Mouse (Mus musculus): ENCODE data around the gene Cyb5r1. TPM values are rescaled to one million over a fixed set of nuclear protein-coding genes. Genes with fewer than 3 reads are reported as not detected.

The Cyb5r1 gene
- 29.9 and 31.5 TPM in 2 replicates for polyA plus RNA-seq (2014; fragmentation: Nextera tagmentation; extraction: Ambion mirVana)

DNA sequence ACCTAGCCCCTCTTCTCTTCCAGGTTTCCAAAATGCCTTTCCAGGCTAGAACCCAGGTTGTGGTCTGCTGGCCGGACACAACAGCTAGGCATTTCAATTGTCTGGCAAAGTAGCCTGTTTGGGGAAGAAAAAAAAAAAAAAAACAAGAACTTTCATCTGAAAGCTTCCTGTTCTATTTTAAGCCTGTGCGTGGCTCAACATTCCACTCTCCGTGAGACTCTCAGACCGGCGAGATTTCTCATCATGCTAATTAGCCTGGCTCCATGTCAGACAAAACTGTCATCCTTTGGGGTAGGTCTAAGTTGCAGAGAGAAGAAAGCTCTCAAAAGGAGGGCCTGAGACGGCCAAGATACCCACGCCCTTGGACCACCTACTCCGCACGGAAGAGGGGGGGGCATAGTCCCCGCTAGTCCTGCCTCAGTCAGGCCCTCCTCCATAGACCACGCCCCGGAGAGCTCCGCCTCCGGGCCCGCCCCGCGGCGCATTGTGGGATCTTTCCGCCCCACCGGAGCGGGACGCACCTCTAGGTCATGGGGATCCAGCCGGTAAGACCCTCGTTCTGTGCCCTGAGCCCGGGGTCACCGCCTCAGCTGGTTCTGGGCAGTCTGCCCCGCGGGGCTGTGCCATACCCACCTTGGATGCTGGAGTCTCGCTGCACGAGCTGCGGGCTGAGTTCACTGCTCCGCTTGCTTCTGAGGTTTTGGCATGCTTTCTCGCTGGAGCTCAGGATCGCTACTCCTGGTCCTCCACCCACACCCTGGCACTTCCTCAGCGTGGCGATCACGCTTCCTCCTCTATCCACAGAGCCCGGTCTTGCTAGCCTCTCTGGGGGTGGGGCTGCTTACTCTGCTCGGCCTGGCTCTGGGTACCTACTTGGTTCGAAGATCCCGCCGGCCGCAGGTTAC, at the start of gene Cyb5r1:
Gene Cyb5r1 (plus strand): TSS at position 51 of the 905 bp plus-strand sequence.
- WGBS: under 1% methylated on average over 37 of the region's 43 CpGs
- Histone ChIP-seq H3K36me3 (ENCODE audit: control insufficient read depth, insufficient read depth, low read length) (peaks cover 29% of the 10 kb centered on the region), H3K4me3 (ENCODE audit: low read depth, low read length) (peak within 1 kb of the TSS; percentile 81), H3K9ac (ENCODE audit: low read depth, low read length) (peak within 1 kb of the TSS; percentile 78), H3K9me3 (ENCODE audit: control insufficient read depth, low read length) (no peaks in the 10 kb centered on the region), H3K4me1 (ENCODE audit: control insufficient read depth, insufficient read depth, low read length) (peaks cover 8% of the 10 kb centered on the region; the same call in 1 of the 2 replicates), H3K27me3 (replicated peaks; ENCODE audit: control insufficient read depth, insufficient read depth, low read length) (no peaks in the 10 kb centered on the region), H3K27ac (replicated peaks; ENCODE audit: low read depth, low read length) (peak within 1 kb of the TSS; percentile 72), H3K4me2 (ENCODE audit: low read depth, low read length) (peak within 1 kb of the TSS; percentile 91)
- ATAC-seq (ENCODE audit: low read depth) (peak; percentile 97), DNase-seq (ENCODE audit: low spot score) (peak; percentile 93)

DNA sequence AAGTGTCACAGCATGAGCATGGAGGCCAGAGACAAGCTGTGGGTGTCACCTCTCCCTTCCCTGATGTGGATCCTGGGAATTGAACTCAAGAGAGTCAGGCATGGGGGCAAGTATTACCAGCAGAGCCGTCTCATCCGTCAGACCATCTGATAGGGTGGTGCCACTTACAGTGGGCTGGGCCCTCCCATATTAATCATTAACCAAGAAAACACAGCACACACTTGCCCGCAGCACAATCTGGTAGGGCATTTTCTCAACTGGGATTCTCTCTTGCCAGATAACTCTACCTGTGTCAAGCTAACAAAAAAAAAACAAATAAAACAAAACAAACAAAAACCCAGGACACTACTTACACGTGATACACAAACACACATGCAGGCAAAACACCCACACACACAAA, 47.9 kb upstream of the Cyb5r1 start:
- WGBS: 85% methylated on average over 4 of the region's 4 CpGs
- no peak overlapping the region for H3K4me2 ChIP-seq (ENCODE audit: low read depth, low read length)
- ATAC-seq (ENCODE audit: low read depth) (no peak), DNase-seq (ENCODE audit: low spot score) (no peak)
- peaks cover 82% of the 10 kb centered on the region for H3K36me3 ChIP-seq (ENCODE audit: control insufficient read depth, insufficient read depth, low read length)
- peaks cover 5% of the 10 kb centered on the region for H3K4me1 ChIP-seq (ENCODE audit: control insufficient read depth, insufficient read depth, low read length)
- H3K27ac ChIP-seq (replicated peaks; ENCODE audit: low read depth, low read length): no peak overlapping the region
- no peak overlapping the region for H3K4me3 ChIP-seq (ENCODE audit: low read depth, low read length)
- no peaks in the 10 kb centered on the region for H3K9me3 ChIP-seq (ENCODE audit: control insufficient read depth, low read length)
- H3K9ac ChIP-seq (ENCODE audit: low read depth, low read length): no peak overlapping the region
- no peaks in the 10 kb centered on the region for H3K27me3 ChIP-seq (replicated peaks; ENCODE audit: control insufficient read depth, insufficient read depth, low read length)

GRCm38 (mm10) chr1:134360656-134361055, 44.7 kb upstream of the Cyb5r1 start:
- peak overlapping the region; percentile 93 for H3K9ac ChIP-seq (ENCODE audit: low read depth, low read length)
- no peak overlapping the region for H3K27ac ChIP-seq (replicated peaks; ENCODE audit: low read depth, low read length)
- peak overlapping the region; percentile 93 for H3K4me3 ChIP-seq (ENCODE audit: low read depth, low read length)
- peaks cover 6% of the 10 kb centered on the region for H3K4me1 ChIP-seq (ENCODE audit: control insufficient read depth, insufficient read depth, low read length)
- ATAC-seq (ENCODE audit: low read depth): no peak
- H3K27me3 ChIP-seq (replicated peaks; ENCODE audit: control insufficient read depth, insufficient read depth, low read length): no peaks in the 10 kb centered on the region
- H3K36me3 ChIP-seq (ENCODE audit: control insufficient read depth, insufficient read depth, low read length): peaks cover 50% of the 10 kb centered on the region
- DNase-seq (ENCODE audit: low spot score): no peak
- H3K9me3 ChIP-seq (ENCODE audit: control insufficient read depth, low read length): no peaks in the 10 kb centered on the region
- 74% methylated on average over 7 of the region's 7 CpGs for WGBS
- H3K4me2 ChIP-seq (ENCODE audit: low read depth, low read length): peak overlapping the region; percentile 92

DNA sequence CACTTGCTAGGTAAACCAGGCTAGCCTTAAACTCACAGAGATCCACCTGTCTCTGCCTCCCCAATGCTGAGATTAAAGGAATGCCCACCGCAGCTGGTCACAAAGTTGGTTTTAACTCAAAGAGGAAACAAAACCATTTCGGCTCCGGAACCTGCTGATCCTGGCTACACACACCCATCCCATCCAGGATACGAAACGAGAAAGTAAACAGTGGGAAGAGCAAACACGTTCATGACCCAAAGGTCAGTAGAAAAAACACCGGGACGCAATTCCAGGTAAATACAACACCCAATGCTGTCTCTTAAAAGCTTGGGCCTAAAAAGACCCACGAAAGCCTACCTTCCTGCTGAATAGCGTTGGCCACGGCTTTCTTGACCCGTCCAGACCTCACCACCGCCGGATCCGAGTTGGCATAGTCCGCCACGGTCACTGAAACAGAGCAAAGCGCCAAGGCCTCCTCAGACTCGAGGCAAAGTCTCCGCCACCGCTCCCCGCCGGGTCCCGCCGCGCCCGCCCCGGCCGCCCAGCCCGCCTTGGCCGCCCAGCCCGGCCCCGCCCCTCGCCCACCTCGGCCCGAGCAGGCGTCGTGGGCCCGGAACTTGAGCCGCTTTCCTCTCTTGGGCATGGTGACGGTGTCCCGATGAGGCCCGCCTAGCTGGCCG, 44.0 kb upstream of the Cyb5r1 start:
- peak overlapping the region; percentile 92 for H3K4me2 ChIP-seq (ENCODE audit: low read depth, low read length)
- 3% methylated on average over 29 of the region's 44 CpGs for WGBS
- H3K9ac ChIP-seq (ENCODE audit: low read depth, low read length): peak overlapping the region; percentile 93
- H3K4me1 ChIP-seq (ENCODE audit: control insufficient read depth, insufficient read depth, low read length): peaks cover 6% of the 10 kb centered on the region
- ATAC-seq (ENCODE audit: low read depth) (peak; percentile 83), DNase-seq (ENCODE audit: low spot score) (no peak)
- H3K27ac ChIP-seq (replicated peaks; ENCODE audit: low read depth, low read length): peak overlapping the region; percentile 78
- H3K9me3 ChIP-seq (ENCODE audit: control insufficient read depth, low read length): no peaks in the 10 kb centered on the region
- no peaks in the 10 kb centered on the region for H3K27me3 ChIP-seq (replicated peaks; ENCODE audit: control insufficient read depth, insufficient read depth, low read length)
- peaks cover 43% of the 10 kb centered on the region for H3K36me3 ChIP-seq (ENCODE audit: control insufficient read depth, insufficient read depth, low read length)
- H3K4me3 ChIP-seq (ENCODE audit: low read depth, low read length): peak overlapping the region; percentile 93

DNA sequence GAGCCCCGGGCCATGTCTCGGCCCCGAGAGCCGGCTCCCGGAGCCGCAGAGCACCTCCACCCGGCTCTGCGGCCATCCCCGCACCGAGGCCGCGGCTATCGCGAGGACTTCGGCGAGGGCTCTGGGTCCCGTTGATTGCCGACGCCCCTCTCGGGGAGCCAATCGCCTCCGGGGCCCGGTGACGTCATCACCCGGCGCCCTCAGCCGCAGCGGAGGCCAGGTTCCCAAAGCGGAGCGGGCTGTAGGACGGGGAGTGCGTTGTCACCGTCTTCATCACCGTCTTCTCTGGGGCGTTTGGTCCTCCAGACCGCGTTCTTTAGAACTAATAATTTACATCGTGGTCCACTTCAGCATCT, 43.5 kb upstream of the Cyb5r1 start, which contains the start of gene Tmem183a:
Gene Tmem183a (minus strand): TSS at position 123 of the 356 bp plus-strand sequence.
- peak within 1 kb of the TSS; percentile 93 for H3K4me3 ChIP-seq (ENCODE audit: low read depth, low read length)
- no peaks in the 10 kb centered on the region for H3K27me3 ChIP-seq (replicated peaks; ENCODE audit: control insufficient read depth, insufficient read depth, low read length)
- DNase-seq (ENCODE audit: low spot score) (peak; percentile 97), ATAC-seq (ENCODE audit: low read depth) (peak; percentile 97)
- H3K36me3 ChIP-seq (ENCODE audit: control insufficient read depth, insufficient read depth, low read length): peaks cover 38% of the 10 kb centered on the region
- peak within 1 kb of the TSS; percentile 93 for H3K9ac ChIP-seq (ENCODE audit: low read depth, low read length)
- H3K4me1 ChIP-seq (ENCODE audit: control insufficient read depth, insufficient read depth, low read length): peaks cover 6% of the 10 kb centered on the region
- peak within 1 kb of the TSS; percentile 78 for H3K27ac ChIP-seq (replicated peaks; ENCODE audit: low read depth, low read length)
- peak within 1 kb of the TSS; percentile 92 for H3K4me2 ChIP-seq (ENCODE audit: low read depth, low read length)
- WGBS: 0% methylated on average over 10 of the region's 38 CpGs
- H3K9me3 ChIP-seq (ENCODE audit: control insufficient read depth, low read length): no peaks in the 10 kb centered on the region

DNA sequence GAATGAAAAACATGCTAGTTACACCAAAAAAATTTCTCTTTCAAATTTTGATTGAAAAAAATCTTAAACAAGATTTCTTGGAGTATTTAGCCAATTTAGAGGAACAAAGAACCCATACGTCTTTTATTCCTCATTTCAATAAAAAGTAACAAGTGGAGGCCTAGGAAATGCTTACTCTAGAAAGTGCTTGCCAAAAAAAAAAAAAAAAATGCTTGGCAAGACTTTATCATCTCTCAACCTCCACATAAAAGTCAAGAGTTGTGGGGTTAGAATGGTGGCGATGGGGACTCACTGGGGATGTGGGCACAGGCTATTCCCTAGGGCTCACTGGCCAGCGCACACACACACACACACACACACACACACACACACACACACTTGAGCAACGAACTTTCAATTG, 42.2 kb upstream of the Cyb5r1 start:
- Histone ChIP-seq H3K4me3 (ENCODE audit: low read depth, low read length) (no peak overlapping the region), H3K27ac (replicated peaks; ENCODE audit: low read depth, low read length) (no peak overlapping the region), H3K36me3 (ENCODE audit: control insufficient read depth, insufficient read depth, low read length) (peaks cover 25% of the 10 kb centered on the region), H3K4me1 (ENCODE audit: control insufficient read depth, insufficient read depth, low read length) (peaks cover 6% of the 10 kb centered on the region), H3K27me3 (replicated peaks; ENCODE audit: control insufficient read depth, insufficient read depth, low read length) (no peaks in the 10 kb centered on the region), H3K4me2 (ENCODE audit: low read depth, low read length) (no peak overlapping the region), H3K9me3 (ENCODE audit: control insufficient read depth, low read length) (no peaks in the 10 kb centered on the region), H3K9ac (ENCODE audit: low read depth, low read length) (no peak overlapping the region)
- 77% methylated on average over 4 of the region's 4 CpGs for WGBS
- DNase-seq (ENCODE audit: low spot score): no peak
- ATAC-seq (ENCODE audit: low read depth): no peak

DNA sequence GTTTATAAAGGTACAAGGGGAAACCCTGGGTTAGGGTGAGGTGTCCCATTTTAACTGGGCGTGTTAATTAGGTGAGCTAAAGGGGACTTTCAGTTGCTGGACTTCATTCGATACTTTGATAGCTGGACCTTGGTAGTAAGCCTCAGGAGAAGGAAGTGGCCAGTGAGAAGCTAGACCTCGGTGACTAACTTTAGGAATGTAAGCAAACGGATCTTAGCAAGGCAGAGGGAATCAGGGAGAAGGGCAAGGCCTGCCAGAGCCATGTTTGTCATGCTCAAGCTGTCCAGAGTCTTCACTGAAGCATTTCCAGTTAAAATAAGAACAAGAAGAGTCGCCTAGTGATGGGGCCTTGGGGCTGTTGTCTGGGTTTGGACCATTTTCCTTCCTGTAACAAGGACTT, 39.9 kb upstream of the Cyb5r1 start:
- WGBS: 62% methylated on average over 5 of the region's 5 CpGs
- no peak for DNase-seq (ENCODE audit: low spot score)

GRCm38 (mm10) chr1:134368777-134369337, 36.5 kb upstream of the Cyb5r1 start:
- H3K27me3 ChIP-seq (replicated peaks; ENCODE audit: control insufficient read depth, insufficient read depth, low read length): no peaks in the 10 kb centered on the region
- peak; percentile 69 for DNase-seq (ENCODE audit: low spot score)
- H3K4me1 ChIP-seq (ENCODE audit: control insufficient read depth, insufficient read depth, low read length): no peaks in the 10 kb centered on the region
- H3K27ac ChIP-seq (replicated peaks; ENCODE audit: low read depth, low read length): no peak overlapping the region
- ATAC-seq (ENCODE audit: low read depth): 0 out of 2 replicates have a peak, but pooled peaks have one; percentile 41
- H3K36me3 ChIP-seq (ENCODE audit: control insufficient read depth, insufficient read depth, low read length): no peaks in the 10 kb centered on the region
- H3K4me3 ChIP-seq (ENCODE audit: low read depth, low read length): no peak overlapping the region
- no peak overlapping the region for H3K4me2 ChIP-seq (ENCODE audit: low read depth, low read length)
- no peaks in the 10 kb centered on the region for H3K9me3 ChIP-seq (ENCODE audit: control insufficient read depth, low read length)
- WGBS: 50% methylated on average over 9 of the region's 9 CpGs
- no peak overlapping the region for H3K9ac ChIP-seq (ENCODE audit: low read depth, low read length)

More for the DNA sequence above, 39.9 kb upstream of the Cyb5r1 start:
- Histone ChIP-seq H3K4me1 (ENCODE audit: control insufficient read depth, insufficient read depth, low read length) (peaks cover 6% of the 10 kb centered on the region), H3K27me3 (replicated peaks; ENCODE audit: control insufficient read depth, insufficient read depth, low read length) (no peaks in the 10 kb centered on the region), H3K9ac (ENCODE audit: low read depth, low read length) (no peak overlapping the region), H3K4me2 (ENCODE audit: low read depth, low read length) (no peak overlapping the region), H3K9me3 (ENCODE audit: control insufficient read depth, low read length) (no peaks in the 10 kb centered on the region), H3K36me3 (ENCODE audit: control insufficient read depth, insufficient read depth, low read length) (peaks cover 3% of the 10 kb centered on the region; the same call in 1 of the 2 replicates), H3K27ac (replicated peaks; ENCODE audit: low read depth, low read length) (no peak overlapping the region), H3K4me3 (ENCODE audit: low read depth, low read length) (no peak overlapping the region)
- no peak for ATAC-seq (ENCODE audit: low read depth)
